Mouse (Mus musculus): Measurements from ENCODE around the gene Zfp568.

DNA sequence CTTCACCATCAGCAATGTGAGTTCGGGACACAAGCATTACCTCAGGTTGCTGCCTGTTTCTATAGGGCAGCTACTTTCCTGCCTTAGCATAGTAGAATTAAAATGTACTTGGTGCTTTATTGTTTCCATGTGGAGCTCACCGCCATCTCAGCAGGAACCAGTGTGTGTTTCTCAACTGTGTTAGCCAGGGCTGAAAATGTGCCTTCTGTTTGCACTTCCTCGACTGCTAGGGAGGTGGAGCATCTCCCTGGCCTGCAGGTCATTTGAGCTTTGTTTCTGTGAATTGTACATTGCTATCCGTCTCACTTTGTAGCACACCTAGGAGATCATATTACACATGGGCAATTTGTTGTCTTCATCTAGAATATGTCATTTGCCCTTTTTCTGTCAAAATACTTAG is 43.6 kb downstream of the Zfp568 start:
- TF ChIP-seq CTCF (IDR thresholded peaks at IDR 0.05; ENCODE audit: low read depth) (no peak), EP300 (IDR thresholded peaks at IDR 0.05; ENCODE audit: low read depth) (no peak)

Measured in heart, postnatal 0 days (tissue).